Mouse (Mus musculus): ENCODE measurements around the gene Ntn3. TPM values are rescaled to one million over a fixed set of nuclear protein-coding genes. Genes with fewer than 3 reads are reported as not detected.

Gene Ntn3
- polyA plus RNA-seq, 1 experiment from 2014 or later = 5.0 TPM

- H3K27me3 ChIP-seq (ENCODE audit: control insufficient read depth, insufficient read depth, low read length) = no peaks in the 10 kb centered on the region
- H3K27ac ChIP-seq = no peak overlapping the region
- no peaks in the 10 kb centered on the region for H3K9me3 ChIP-seq (ENCODE audit: control insufficient read depth, low read length)
- no peak overlapping the region for H3K4me2 ChIP-seq (replicated peaks)
- 100% methylated on average over 1 of the region's 1 CpGs for WGBS
- ATAC-seq (ENCODE audit: low FRiP score) (no peak), DNase-seq (ENCODE audit: low spot score) (no peak)
- H3K36me3 ChIP-seq (replicated peaks; ENCODE audit: control insufficient read depth, insufficient read depth) = peaks cover 80% of the 10 kb centered on the region
- H3K4me3 ChIP-seq (replicated peaks; ENCODE audit: low read length) = no peak overlapping the region
- no peaks in the 10 kb centered on the region for H3K4me1 ChIP-seq (replicated peaks; ENCODE audit: control insufficient read depth, insufficient read depth, low read length)
- no peak overlapping the region for H3K9ac ChIP-seq
Observed at GRCm38 (mm10) chr17:24236479-24236878, 27.1 kb upstream of the Ntn3 start.

- ATAC-seq (ENCODE audit: low FRiP score) (no peak), DNase-seq (ENCODE audit: low spot score) (no peak)
- no peak overlapping the region for H3K27ac ChIP-seq
- WGBS = 91% methylated on average over 7 of the region's 7 CpGs
- H3K4me3 ChIP-seq (replicated peaks; ENCODE audit: low read length) = no peak overlapping the region
- H3K36me3 ChIP-seq (replicated peaks; ENCODE audit: control insufficient read depth, insufficient read depth) = peaks cover 58% of the 10 kb centered on the region
- H3K9me3 ChIP-seq (ENCODE audit: control insufficient read depth, low read length) = no peaks in the 10 kb centered on the region
- no peak overlapping the region for H3K9ac ChIP-seq
- H3K27me3 ChIP-seq (ENCODE audit: control insufficient read depth, insufficient read depth, low read length) = no peaks in the 10 kb centered on the region
- no peak overlapping the region for H3K4me2 ChIP-seq (replicated peaks)
- no peaks in the 10 kb centered on the region for H3K4me1 ChIP-seq (replicated peaks; ENCODE audit: control insufficient read depth, insufficient read depth, low read length)
Observed at GRCm38 (mm10) chr17:24227941-24228340, 18.6 kb upstream of the Ntn3 start.

- H3K4me1 ChIP-seq (replicated peaks; ENCODE audit: control insufficient read depth, insufficient read depth, low read length) = no peaks in the 10 kb centered on the region
- H3K4me3 ChIP-seq (replicated peaks; ENCODE audit: low read length) = no peak overlapping the region
- H3K27ac ChIP-seq = no peak overlapping the region
- H3K4me2 ChIP-seq (replicated peaks) = no peak overlapping the region
- no peaks in the 10 kb centered on the region for H3K27me3 ChIP-seq (ENCODE audit: control insufficient read depth, insufficient read depth, low read length)
- no peak overlapping the region for H3K9ac ChIP-seq
- DNase-seq (ENCODE audit: low spot score) (no peak), ATAC-seq (ENCODE audit: low FRiP score) (no peak)
- WGBS = 95% methylated on average over 8 of the region's 8 CpGs
- H3K9me3 ChIP-seq (ENCODE audit: control insufficient read depth, low read length) = no peaks in the 10 kb centered on the region
- peaks cover 56% of the 10 kb centered on the region for H3K36me3 ChIP-seq (replicated peaks; ENCODE audit: control insufficient read depth, insufficient read depth)
Observed at GRCm38 (mm10) chr17:24226721-24227120, 17.4 kb upstream of the Ntn3 start.

GRCm38 (mm10) chr17:24225851-24226250 lies 16.5 kb upstream of the Ntn3 start:
- H3K27ac ChIP-seq = no peak overlapping the region
- H3K36me3 ChIP-seq (replicated peaks; ENCODE audit: control insufficient read depth, insufficient read depth) = peaks cover 50% of the 10 kb centered on the region
- no peak overlapping the region for H3K9ac ChIP-seq
- H3K4me2 ChIP-seq (replicated peaks) = no peak overlapping the region
- H3K4me3 ChIP-seq (replicated peaks; ENCODE audit: low read length) = no peak overlapping the region
- no peaks in the 10 kb centered on the region for H3K9me3 ChIP-seq (ENCODE audit: control insufficient read depth, low read length)
- DNase-seq (ENCODE audit: low spot score) = no peak
- 0 out of 2 replicates have a peak, but pooled peaks cover 3% of the 10 kb centered on the region for H3K4me1 ChIP-seq (replicated peaks; ENCODE audit: control insufficient read depth, insufficient read depth, low read length)
- no peak for ATAC-seq (ENCODE audit: low FRiP score)
- WGBS = 96% methylated on average over 5 of the region's 5 CpGs
- H3K27me3 ChIP-seq (ENCODE audit: control insufficient read depth, insufficient read depth, low read length) = no peaks in the 10 kb centered on the region

- Histone ChIP-seq H3K27ac (no peak overlapping the region), H3K4me1 (replicated peaks; ENCODE audit: control insufficient read depth, insufficient read depth, low read length) (peaks cover 7% of the 10 kb centered on the region), H3K9me3 (ENCODE audit: control insufficient read depth, low read length) (no peaks in the 10 kb centered on the region), H3K9ac (no peak overlapping the region), H3K27me3 (ENCODE audit: control insufficient read depth, insufficient read depth, low read length) (no peaks in the 10 kb centered on the region), H3K36me3 (replicated peaks; ENCODE audit: control insufficient read depth, insufficient read depth) (peaks cover 40% of the 10 kb centered on the region), H3K4me2 (replicated peaks) (no peak overlapping the region), H3K4me3 (replicated peaks; ENCODE audit: low read length) (no peak overlapping the region)
- WGBS = 96% methylated on average over 10 of the region's 10 CpGs
- DNase-seq (ENCODE audit: low spot score) (no peak), ATAC-seq (ENCODE audit: low FRiP score) (no peak)
Observed at GRCm38 (mm10) chr17:24224741-24225140, 15.4 kb upstream of the Ntn3 start.

- H3K9ac ChIP-seq = no peak overlapping the region
- no peak overlapping the region for H3K27ac ChIP-seq
- ATAC-seq (ENCODE audit: low FRiP score) (no peak), DNase-seq (ENCODE audit: low spot score) (no peak)
- H3K9me3 ChIP-seq (ENCODE audit: control insufficient read depth, low read length) = no peaks in the 10 kb centered on the region
- no peak overlapping the region for H3K4me3 ChIP-seq (replicated peaks; ENCODE audit: low read length)
- H3K4me1 ChIP-seq (replicated peaks; ENCODE audit: control insufficient read depth, insufficient read depth, low read length) = peaks cover 11% of the 10 kb centered on the region
- H3K4me2 ChIP-seq (replicated peaks) = no peak overlapping the region
- no peaks in the 10 kb centered on the region for H3K27me3 ChIP-seq (ENCODE audit: control insufficient read depth, insufficient read depth, low read length)
- WGBS = 91% methylated on average over 5 of the region's 5 CpGs
- H3K36me3 ChIP-seq (replicated peaks; ENCODE audit: control insufficient read depth, insufficient read depth) = peaks cover 32% of the 10 kb centered on the region
Observed at GRCm38 (mm10) chr17:24223513-24223912, 14.2 kb upstream of the Ntn3 start.

GRCm38 (mm10) chr17:24222653-24223052 lies 13.3 kb upstream of the Ntn3 start:
- H3K27me3 ChIP-seq (ENCODE audit: control insufficient read depth, insufficient read depth, low read length) = no peaks in the 10 kb centered on the region
- H3K4me3 ChIP-seq (replicated peaks; ENCODE audit: low read length) = no peak overlapping the region
- peaks cover 34% of the 10 kb centered on the region for H3K36me3 ChIP-seq (replicated peaks; ENCODE audit: control insufficient read depth, insufficient read depth)
- no peak overlapping the region for H3K27ac ChIP-seq
- no peaks in the 10 kb centered on the region for H3K9me3 ChIP-seq (ENCODE audit: control insufficient read depth, low read length)
- no peak overlapping the region for H3K9ac ChIP-seq
- 83% methylated on average over 6 of the region's 6 CpGs for WGBS
- ATAC-seq (ENCODE audit: low FRiP score) = no peak
- DNase-seq (ENCODE audit: low spot score) = no peak
- H3K4me2 ChIP-seq (replicated peaks) = no peak overlapping the region
- H3K4me1 ChIP-seq (replicated peaks; ENCODE audit: control insufficient read depth, insufficient read depth, low read length) = peaks cover 11% of the 10 kb centered on the region

GRCm38 (mm10) chr17:24220435-24221411 lies 11.4 kb upstream of the Ntn3 start, which contains the start of gene Tedc2:
Tedc2 (minus strand) TSS chr17:24220851.
- Histone ChIP-seq H3K36me3 (replicated peaks; ENCODE audit: control insufficient read depth, insufficient read depth) (peaks cover 41% of the 10 kb centered on the region), H3K4me1 (replicated peaks; ENCODE audit: control insufficient read depth, insufficient read depth, low read length) (peaks cover 11% of the 10 kb centered on the region), H3K9me3 (ENCODE audit: control insufficient read depth, low read length) (no peaks in the 10 kb centered on the region), H3K4me3 (replicated peaks; ENCODE audit: low read length) (peak within 1 kb of the TSS; percentile 68), H3K9ac (peak within 1 kb of the TSS; percentile 76), H3K27me3 (ENCODE audit: control insufficient read depth, insufficient read depth, low read length) (no peaks in the 10 kb centered on the region), H3K27ac (peak within 1 kb of the TSS; percentile 30; the same call in 1 of the 2 replicates), H3K4me2 (replicated peaks) (peak within 1 kb of the TSS; percentile 78)
- 6% methylated on average over 41 of the region's 41 CpGs for WGBS
- ATAC-seq (ENCODE audit: low FRiP score) (peak; percentile 93), DNase-seq (ENCODE audit: low spot score) (peak; percentile 89)

GRCm38 (mm10) chr17:24216836-24217235 lies 7.5 kb upstream of the Ntn3 start:
- WGBS = 66% methylated on average over 4 of the region's 4 CpGs
- Histone ChIP-seq H3K4me2 (replicated peaks) (no peak overlapping the region), H3K36me3 (replicated peaks; ENCODE audit: control insufficient read depth, insufficient read depth) (peaks cover 30% of the 10 kb centered on the region), H3K27ac (no peak overlapping the region), H3K4me3 (replicated peaks; ENCODE audit: low read length) (no peak overlapping the region), H3K4me1 (replicated peaks; ENCODE audit: control insufficient read depth, insufficient read depth, low read length) (peaks cover 13% of the 10 kb centered on the region), H3K9me3 (ENCODE audit: control insufficient read depth, low read length) (no peaks in the 10 kb centered on the region), H3K9ac (no peak overlapping the region), H3K27me3 (ENCODE audit: control insufficient read depth, insufficient read depth, low read length) (no peaks in the 10 kb centered on the region)
- no peak for DNase-seq (ENCODE audit: low spot score)
- no peak for ATAC-seq (ENCODE audit: low FRiP score)

Measured in hindbrain, embryonic 14.5 days (tissue).